Mouse (Mus musculus) forebrain, postnatal 0 days (tissue): ENCODE data around the gene Gsto2. TPM values are rescaled to one million over a fixed set of nuclear protein-coding genes. Genes with fewer than 3 reads are reported as not detected.

Experiments
- ATAC-seq: fragments of 200-750 bp; cut with Nextera tagmentation; 2 replicates; pipeline ENCODE4 v1.8.0; 2017; ENCODE audit warnings: mild to moderate bottlenecking, moderate library complexity
- DNase-seq: peaks from one replicate; pipeline ENCODE4 v3.0.0-alpha.2; 2015
- H3K27ac ChIP-seq: fragments of 300-500 bp; sonication (generic); 2 replicates; pipeline ENCODE4 v1.5.1; 2014; ENCODE audit warnings: low read depth, mild to moderate bottlenecking, antibody characterized with exemption, low read length, moderate library complexity, mixed read lengths
- H3K27me3 ChIP-seq: fragments of 300-500 bp; sonication (generic); 2 replicates; pipeline ENCODE4 v1.6.1; 2014; ENCODE audit warnings: mild to moderate bottlenecking, low read length, mixed read lengths; ENCODE audit not compliant: insufficient read depth
- H3K36me3 ChIP-seq: fragments of 300-500 bp; sonication (generic); 2 replicates; pipeline ENCODE4 v1.6.1; 2014; ENCODE audit warnings: mild to moderate bottlenecking, moderate library complexity; ENCODE audit not compliant: insufficient read depth
- H3K4me1 ChIP-seq: fragments of 300-500 bp; sonication (generic); 2 replicates; pipeline ENCODE4 v1.6.1; 2014; ENCODE audit warnings: antibody characterized with exemption; ENCODE audit not compliant: insufficient read depth
- H3K4me2 ChIP-seq: fragments of 300-500 bp; sonication (generic); 2 replicates; pipeline ENCODE4 v1.6.1; 2014; ENCODE audit warnings: low read depth, mild to moderate bottlenecking, moderate library complexity
- H3K4me3 ChIP-seq: fragments of 300-500 bp; sonication (generic); 2 replicates; pipeline ENCODE4 v1.5.1; 2014; ENCODE audit warnings: low read depth, low read length, mixed read lengths
- H3K9ac ChIP-seq: fragments of 300-500 bp; sonication (generic); 2 replicates; pipeline ENCODE4 v1.6.1; 2014; ENCODE audit warnings: mild to moderate bottlenecking
- H3K9me3 ChIP-seq: fragments of 300-500 bp; sonication (generic); 2 replicates; pipeline ENCODE4 v1.6.1; 2016; ENCODE audit warnings: low read length
- CTCF ChIP-seq: sonication (generic); IDR thresholded peaks from 2 replicates; pipeline ENCODE4 v1.5.1; 2016; ENCODE audit warnings: antibody characterized with exemption, control low read depth, low read depth
- WGBS: fragments of 180-500 bp; shearing (Covaris S2); extraction: QIAGEN DNeasy Blood & Tissue Kit; methylation state at CpG from one replicate; pipeline ENCODE4 v1.1.7; 2014; 5-methylcytosine and 5-hydroxymethylcytosine counted together
- microRNA-seq, 2 experiments: library from miRNA; unstranded; fragments of <30 nt; microRNA quantifications; one replicate each; pipeline ENCODE4; 2016
- polyA plus RNA-seq: library from polyadenylated mRNA; unstranded; fragments of >200 nt; fragmentation: Nextera tagmentation; extraction: Ambion mirVana; gene quantifications from 2 replicates; pipeline ENCODE4 v1.2.1, GENCODE M21; 2015
- total RNA-seq: library from RNA; depleted of rRNA; stranded (reverse); fragments of >200 nt; gene quantifications from 2 replicates; pipeline ENCODE4 v1.2.3, GENCODE M21; 2014; rRNA removed

Gsto2 gene
- total and polyA plus RNA-seq, 2 experiments from 2014 or later, result 0.88 to 0.95 TPM

GRCm38 (mm10) chr19:47934636-47935238, 69.4 kb downstream of the Gsto2 start:
- no peaks in the 10 kb centered on the region for H3K36me3 ChIP-seq
- no peak for ATAC-seq
- no peak overlapping the region for H3K4me3 ChIP-seq
- no peak for DNase-seq
- no peaks in the 10 kb centered on the region for H3K9me3 ChIP-seq
- H3K4me2 ChIP-seq, result no peak overlapping the region
- TF ChIP-seq CTCF, result no peak
- H3K27me3 ChIP-seq, result no peaks in the 10 kb centered on the region
- 74% methylated on average over 16 of the region's 16 CpGs for WGBS
- H3K9ac ChIP-seq, result no peak overlapping the region
- no peak overlapping the region for H3K27ac ChIP-seq
- H3K4me1 ChIP-seq, result peaks cover 2% of the 10 kb centered on the region; the same call in 1 of the 2 replicates

- no peaks in the 10 kb centered on the region for H3K27me3 ChIP-seq
- H3K9ac ChIP-seq, result no peak overlapping the region
- no peaks in the 10 kb centered on the region for H3K36me3 ChIP-seq
- no peak overlapping the region for H3K27ac ChIP-seq
- no peak overlapping the region for H3K4me3 ChIP-seq
- DNase-seq, result no peak
- H3K4me1 ChIP-seq, result peaks cover 2% of the 10 kb centered on the region; the same call in 1 of the 2 replicates
- WGBS, result 87% methylated on average over 6 of the region's 6 CpGs
- TF ChIP-seq CTCF, result no peak
- no peaks in the 10 kb centered on the region for H3K9me3 ChIP-seq
- H3K4me2 ChIP-seq, result no peak overlapping the region
- no peak for ATAC-seq
Observed at GRCm38 (mm10) chr19:47935530-47935929, 70.2 kb downstream of the Gsto2 start.

Small RNA genes within 50 kb of the gene (microRNA-seq; reads per million reads assigned to microRNA genes)
- 0 reads per million in 2 experiments for gene Gm22240

Other genes with a start within 250 kb of the Gsto2 start
- gene Col17a1, start 173.4 kb upstream of the Gsto2 start, total RNA-seq, result 0.08 and 0.57 TPM in 2 replicates
- gene Col17a1, start 173.4 kb upstream of the Gsto2 start, polyA plus RNA-seq, result 0.08 and 0.42 TPM in 2 replicates
- 67.0 and 85.9 TPM in 2 replicates for gene Sfr1, start 133.9 kb upstream of the Gsto2 start, total RNA-seq
- gene Sfr1, start 133.9 kb upstream of the Gsto2 start, polyA plus RNA-seq, result 211 and 215 TPM in 2 replicates
- 120 and 187 TPM in 2 replicates for gene Gsto1, start 10.6 kb upstream of the Gsto2 start, total RNA-seq
- 166 and 184 TPM in 2 replicates for gene Gsto1, start 10.6 kb upstream of the Gsto2 start, polyA plus RNA-seq
- 2.1 and 2.3 TPM in 2 replicates for gene Cfap43, start 53.8 kb downstream of the Gsto2 start, total RNA-seq
- gene Cfap43, start 53.8 kb downstream of the Gsto2 start, polyA plus RNA-seq, result 0.99 and 1.8 TPM in 2 replicates
- gene Itprip, start 53.8 kb downstream of the Gsto2 start, total RNA-seq, result 3.8 and 4.9 TPM in 2 replicates
- 2.2 and 2.4 TPM in 2 replicates for gene Itprip, start 53.8 kb downstream of the Gsto2 start, polyA plus RNA-seq
- gene Cfap58, start 72.1 kb downstream of the Gsto2 start, total RNA-seq, result 0.46 and 2.6 TPM in 2 replicates
- gene Cfap58, start 72.1 kb downstream of the Gsto2 start, polyA plus RNA-seq, result 0.42 and 0.62 TPM in 2 replicates